Mouse (Mus musculus) midbrain, embryonic 16.5 days (tissue): ENCODE results near the gene Corin. TPM values are rescaled to one million over a fixed set of nuclear protein-coding genes. Genes with fewer than 3 reads are reported as not detected.

Experiments used
- ATAC-seq: fragments of 200-750 bp; cut with Nextera tagmentation; 2 replicates; pipeline ENCODE4 v1.8.0; 2017; ENCODE audit warnings: moderate TSS enrichment
- H3K27ac ChIP-seq: fragments of 300-500 bp; sonication (generic); 2 replicates; pipeline ENCODE4 v1.5.1; 2014; ENCODE audit warnings: mild to moderate bottlenecking, low read length, mixed read lengths
- H3K27me3 ChIP-seq: fragments of 300-500 bp; sonication (generic); 2 replicates; pipeline ENCODE4 v1.6.1; 2014; ENCODE audit warnings: low read depth, low read length, mixed read lengths; ENCODE audit not compliant: control insufficient read depth, insufficient read depth
- H3K36me3 ChIP-seq: fragments of 300-500 bp; sonication (generic); 2 replicates; pipeline ENCODE4 v1.6.1; 2014; ENCODE audit warnings: mild to moderate bottlenecking, low read length, moderate library complexity, mixed read lengths; ENCODE audit not compliant: control insufficient read depth, insufficient read depth
- H3K4me1 ChIP-seq: fragments of 300-500 bp; sonication (generic); 2 replicates; pipeline ENCODE4 v1.6.1; 2014; ENCODE audit warnings: mild to moderate bottlenecking, low read length, mixed read lengths; ENCODE audit not compliant: control insufficient read depth, insufficient read depth
- H3K4me2 ChIP-seq: fragments of 300-500 bp; sonication (generic); 2 replicates; pipeline ENCODE4 v1.6.1; 2014; ENCODE audit warnings: mild to moderate bottlenecking, low read length, mixed read lengths
- H3K4me3 ChIP-seq: fragments of 300-500 bp; sonication (generic); 2 replicates; pipeline ENCODE4 v1.5.1; 2014; ENCODE audit warnings: low read depth, mild to moderate bottlenecking, low read length, moderate library complexity, mixed read lengths
- H3K9ac ChIP-seq: fragments of 300-500 bp; sonication (generic); 2 replicates; pipeline ENCODE4 v1.6.1; 2014; ENCODE audit warnings: low read depth, low read length, mixed read lengths
- H3K9me3 ChIP-seq: fragments of 300-500 bp; sonication (generic); replicated peaks from 2 replicates; pipeline ENCODE4 v1.6.1; 2014; ENCODE audit warnings: mild to moderate bottlenecking, low read length, mixed read lengths; ENCODE audit not compliant: control insufficient read depth, poor library complexity, severe bottlenecking
- WGBS: fragments of 180-500 bp; shearing (Covaris S2); extraction: QIAGEN DNeasy Blood & Tissue Kit; methylation state at CpG from one replicate; pipeline ENCODE4 v1.1.7; 2014; 5-methylcytosine and 5-hydroxymethylcytosine counted together
- polyA plus RNA-seq: library from polyadenylated mRNA; unstranded; fragments of >200 nt; fragmentation: Nextera tagmentation; extraction: Ambion mirVana; gene quantifications from 2 replicates; pipeline ENCODE4 v1.2.1, GENCODE M21; 2015

Corin gene
- polyA plus RNA-seq, 1 experiment from 2014 or later = 0.93 TPM

GRCm38 (mm10) chr5:72493906-72494305 is 10.4 kb downstream of the Corin start:
- no peak for ATAC-seq
- H3K9ac ChIP-seq = no peak overlapping the region
- H3K4me2 ChIP-seq = no peak overlapping the region
- no peaks in the 10 kb centered on the region for H3K9me3 ChIP-seq
- no peak overlapping the region for H3K27ac ChIP-seq
- no peaks in the 10 kb centered on the region for H3K36me3 ChIP-seq
- H3K4me3 ChIP-seq = no peak overlapping the region
- 84% methylated on average over 7 of the region's 7 CpGs for whole genome bisulfite sequencing
- H3K27me3 ChIP-seq = no peaks in the 10 kb centered on the region
- H3K4me1 ChIP-seq = no peaks in the 10 kb centered on the region

- Histone ChIP-seq H3K4me1 (no peaks in the 10 kb centered on the region), H3K27me3 (no peaks in the 10 kb centered on the region), H3K36me3 (no peaks in the 10 kb centered on the region), H3K9me3 (no peaks in the 10 kb centered on the region), H3K27ac (no peak overlapping the region), H3K4me2 (no peak overlapping the region), H3K9ac (no peak overlapping the region), H3K4me3 (no peak overlapping the region)
- WGBS = 48% methylated on average over 2 of the region's 2 CpGs
- ATAC-seq = no peak
Measured at GRCm38 (mm10) chr5:72491232-72491631, 13.0 kb downstream of the Corin start.

- Histone ChIP-seq H3K4me2 (no peak overlapping the region), H3K27ac (no peak overlapping the region), H3K4me3 (no peak overlapping the region), H3K9ac (no peak overlapping the region), H3K36me3 (no peaks in the 10 kb centered on the region), H3K9me3 (no peaks in the 10 kb centered on the region; the same call in 1 of the 2 replicates), H3K4me1 (no peaks in the 10 kb centered on the region), H3K27me3 (no peaks in the 10 kb centered on the region)
- ATAC-seq = no peak
- 24% methylated on average over 7 of the region's 7 CpGs for WGBS
Measured at GRCm38 (mm10) chr5:72480456-72480855, 23.8 kb downstream of the Corin start.

DNA sequence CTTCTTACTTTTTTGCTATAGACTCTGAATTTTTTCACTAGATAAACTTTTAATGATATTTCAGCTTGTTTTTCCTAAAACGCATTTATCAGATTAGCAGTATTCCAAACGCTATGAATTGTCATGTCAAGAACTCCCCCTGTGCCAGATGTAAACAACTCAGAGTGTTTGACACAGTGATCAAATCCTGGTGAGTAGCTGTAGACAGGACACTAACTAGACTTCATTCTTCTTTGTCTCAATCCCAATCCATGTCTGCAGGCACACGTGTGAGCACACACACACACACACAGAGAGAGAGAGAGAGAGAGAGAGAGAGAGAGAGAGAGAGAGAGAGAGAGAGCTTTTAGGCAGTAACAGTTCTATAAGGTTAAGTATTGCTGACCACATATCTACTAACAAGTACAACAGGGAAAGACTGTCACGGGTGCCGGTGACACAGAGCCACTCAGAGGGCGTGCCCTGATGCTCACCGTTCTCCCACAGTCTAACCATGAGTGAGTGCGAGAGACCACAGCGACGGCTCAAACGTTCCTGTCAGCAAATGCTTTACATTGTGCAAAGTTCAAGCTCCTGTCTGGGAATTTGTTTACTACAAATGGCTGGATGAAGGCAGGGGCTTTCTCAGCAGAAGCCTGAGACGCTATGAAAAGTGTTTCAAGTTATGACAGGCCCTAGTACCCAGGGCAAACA is 31.8 kb downstream of the Corin start:
- no peak overlapping the region for H3K27ac ChIP-seq

DNA sequence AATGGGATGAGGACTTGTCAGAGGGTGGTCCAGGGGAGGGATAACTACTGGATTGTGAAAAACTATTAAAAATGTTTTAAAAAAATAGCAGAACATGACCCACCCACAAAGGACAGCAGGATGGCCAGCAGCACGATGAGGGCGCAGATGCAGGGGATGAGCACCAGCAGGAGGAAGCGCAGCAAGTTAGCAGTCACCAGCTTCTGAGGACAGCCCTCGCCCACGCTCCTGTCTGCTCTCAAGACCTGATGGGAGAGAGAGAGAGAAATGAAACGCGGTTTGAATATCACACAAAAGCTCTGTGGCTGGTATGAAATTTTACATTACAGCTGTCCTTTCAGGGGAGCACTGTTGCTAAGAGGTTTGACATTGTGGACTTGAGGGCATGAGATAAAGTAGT is 32.5 kb downstream of the Corin start:
- no peak for ATAC-seq
- 75% methylated on average over 7 of the region's 7 CpGs for WGBS
- H3K36me3 ChIP-seq = no peaks in the 10 kb centered on the region
- H3K9me3 ChIP-seq = no peaks in the 10 kb centered on the region
- no peak overlapping the region for H3K4me3 ChIP-seq
- no peak overlapping the region for H3K9ac ChIP-seq
- H3K27ac ChIP-seq = no peak overlapping the region
- no peak overlapping the region for H3K4me2 ChIP-seq
- no peaks in the 10 kb centered on the region for H3K4me1 ChIP-seq
- no peaks in the 10 kb centered on the region for H3K27me3 ChIP-seq

More for the DNA sequence above, 31.8 kb downstream of the Corin start:
- Histone ChIP-seq H3K9ac (no peak overlapping the region), H3K4me2 (no peak overlapping the region), H3K27me3 (no peaks in the 10 kb centered on the region), H3K36me3 (no peaks in the 10 kb centered on the region), H3K4me3 (no peak overlapping the region), H3K4me1 (no peaks in the 10 kb centered on the region), H3K9me3 (no peaks in the 10 kb centered on the region)
- 78% methylated on average over 12 of the region's 12 CpGs for WGBS
- ATAC-seq = no peak

GRCm38 (mm10) chr5:72464932-72465331 is 39.3 kb downstream of the Corin start:
- Histone ChIP-seq H3K9ac (no peak overlapping the region), H3K4me1 (no peaks in the 10 kb centered on the region), H3K9me3 (no peaks in the 10 kb centered on the region), H3K27me3 (no peaks in the 10 kb centered on the region), H3K36me3 (no peaks in the 10 kb centered on the region), H3K4me3 (no peak overlapping the region), H3K27ac (no peak overlapping the region), H3K4me2 (no peak overlapping the region)
- WGBS = 68% methylated on average over 3 of the region's 3 CpGs
- ATAC-seq = no peak

DNA sequence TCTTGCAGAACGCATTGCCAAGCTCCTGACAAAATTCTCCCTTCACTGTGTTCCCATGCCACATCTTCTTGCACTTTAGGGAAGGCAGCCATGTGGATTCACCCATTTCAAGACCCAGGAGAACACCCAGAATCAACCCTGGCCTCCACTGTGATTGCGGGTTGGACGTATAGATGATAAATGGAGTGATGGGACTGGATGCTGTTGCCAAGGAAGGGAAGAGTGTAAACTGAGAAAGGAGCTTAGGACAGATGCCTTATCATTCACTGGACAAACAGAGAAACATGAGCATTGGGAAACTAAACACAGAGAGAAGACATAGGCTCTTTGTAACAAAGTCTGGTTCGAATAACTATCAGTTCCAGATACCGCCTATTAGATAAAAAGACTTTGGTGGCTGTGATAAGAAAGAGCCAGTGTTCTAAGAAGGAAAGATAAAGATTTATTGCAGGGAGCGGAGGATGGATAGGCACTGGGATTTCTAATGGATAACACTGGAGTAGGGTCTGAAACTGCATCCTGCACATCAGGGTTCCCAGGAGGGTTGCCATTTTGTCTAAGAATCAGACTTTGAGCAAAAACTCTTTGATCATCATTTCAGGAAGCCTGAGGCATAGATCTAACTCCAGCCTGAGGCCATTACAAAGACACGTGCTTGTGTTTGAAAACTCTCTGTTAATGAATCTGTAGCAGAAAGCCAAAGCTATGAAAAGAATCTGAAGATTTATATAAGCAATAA is 44.7 kb downstream of the Corin start:
- H3K4me2 ChIP-seq = no peak overlapping the region
- H3K36me3 ChIP-seq = no peaks in the 10 kb centered on the region
- H3K9me3 ChIP-seq = no peaks in the 10 kb centered on the region
- H3K4me3 ChIP-seq = no peak overlapping the region
- no peak for ATAC-seq
- H3K9ac ChIP-seq = no peak overlapping the region
- H3K27ac ChIP-seq = no peak overlapping the region
- H3K4me1 ChIP-seq = no peaks in the 10 kb centered on the region
- 83% methylated on average over 7 of the region's 7 CpGs for WGBS
- H3K27me3 ChIP-seq = no peaks in the 10 kb centered on the region

DNA sequence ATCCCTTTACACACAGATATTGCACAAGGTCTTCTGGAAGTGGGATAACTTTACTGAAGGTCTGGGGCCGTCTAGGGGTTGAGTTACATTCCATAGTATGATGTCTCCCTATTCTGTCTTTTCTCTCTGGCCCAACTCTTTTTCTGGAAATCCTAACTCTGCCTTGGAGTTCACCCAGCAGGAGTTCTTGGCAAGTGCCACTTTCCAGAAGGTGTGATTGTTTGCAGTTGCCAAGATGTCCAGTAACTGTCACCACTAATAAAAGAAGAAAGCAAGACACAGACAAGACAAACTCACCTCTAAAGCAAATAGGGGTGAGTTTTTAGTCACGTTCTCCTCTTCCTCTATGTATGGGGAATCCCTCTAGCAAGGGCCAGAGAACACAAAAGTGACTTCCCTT is 50.6 kb downstream of the Corin start:
- Histone ChIP-seq H3K4me1 (no peaks in the 10 kb centered on the region), H3K4me2 (no peak overlapping the region), H3K27ac (no peak overlapping the region), H3K9ac (no peak overlapping the region), H3K4me3 (no peak overlapping the region), H3K27me3 (no peaks in the 10 kb centered on the region), H3K36me3 (no peaks in the 10 kb centered on the region), H3K9me3 (no peaks in the 10 kb centered on the region)
- ATAC-seq = no peak
- 70% methylated on average over 2 of the region's 2 CpGs for WGBS

DNA sequence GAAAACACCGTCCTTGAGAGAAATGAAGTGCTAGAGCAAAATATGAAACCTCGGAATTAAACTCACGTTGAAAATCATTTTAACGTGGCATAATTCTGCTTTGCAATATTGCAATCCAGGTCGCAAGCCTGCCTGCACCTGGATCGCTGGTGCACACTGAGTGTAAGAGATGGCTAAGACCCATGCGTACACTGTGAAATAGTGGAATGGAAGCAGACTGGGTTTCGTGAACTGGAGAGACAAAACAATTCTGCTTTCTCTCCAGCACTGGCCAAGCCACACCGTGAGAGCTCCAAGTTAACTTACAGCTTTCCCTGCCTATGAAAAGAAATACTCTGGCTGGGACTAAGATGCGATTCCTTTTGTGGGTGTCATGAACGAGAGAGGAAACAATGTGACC is 51.1 kb downstream of the Corin start:
- Histone ChIP-seq H3K4me1 (no peaks in the 10 kb centered on the region), H3K9ac (no peak overlapping the region), H3K4me2 (no peak overlapping the region), H3K9me3 (no peaks in the 10 kb centered on the region), H3K27ac (no peak overlapping the region), H3K27me3 (no peaks in the 10 kb centered on the region), H3K4me3 (no peak overlapping the region), H3K36me3 (no peaks in the 10 kb centered on the region)
- no peak for ATAC-seq
- WGBS = 64% methylated on average over 11 of the region's 11 CpGs
